Mouse (Mus musculus) c-Kit-positive CD71-positive TER-119-negative erythroid progenitor cells, embryonic 14.5 days (primary cell): ENCODE measurements around the gene Cby1.
"Not testable (repeated sequence)": the region's sequence is repeated elsewhere in the genome, so short reads cannot be mapped to it uniquely, and the experiment has no call there.

Experiments
- DNase-seq: peaks from one replicate; pipeline ENCODE4 v3.0.0-alpha.2; 2013; ENCODE audit warnings: low read depth

Gene Cby1

DNA sequence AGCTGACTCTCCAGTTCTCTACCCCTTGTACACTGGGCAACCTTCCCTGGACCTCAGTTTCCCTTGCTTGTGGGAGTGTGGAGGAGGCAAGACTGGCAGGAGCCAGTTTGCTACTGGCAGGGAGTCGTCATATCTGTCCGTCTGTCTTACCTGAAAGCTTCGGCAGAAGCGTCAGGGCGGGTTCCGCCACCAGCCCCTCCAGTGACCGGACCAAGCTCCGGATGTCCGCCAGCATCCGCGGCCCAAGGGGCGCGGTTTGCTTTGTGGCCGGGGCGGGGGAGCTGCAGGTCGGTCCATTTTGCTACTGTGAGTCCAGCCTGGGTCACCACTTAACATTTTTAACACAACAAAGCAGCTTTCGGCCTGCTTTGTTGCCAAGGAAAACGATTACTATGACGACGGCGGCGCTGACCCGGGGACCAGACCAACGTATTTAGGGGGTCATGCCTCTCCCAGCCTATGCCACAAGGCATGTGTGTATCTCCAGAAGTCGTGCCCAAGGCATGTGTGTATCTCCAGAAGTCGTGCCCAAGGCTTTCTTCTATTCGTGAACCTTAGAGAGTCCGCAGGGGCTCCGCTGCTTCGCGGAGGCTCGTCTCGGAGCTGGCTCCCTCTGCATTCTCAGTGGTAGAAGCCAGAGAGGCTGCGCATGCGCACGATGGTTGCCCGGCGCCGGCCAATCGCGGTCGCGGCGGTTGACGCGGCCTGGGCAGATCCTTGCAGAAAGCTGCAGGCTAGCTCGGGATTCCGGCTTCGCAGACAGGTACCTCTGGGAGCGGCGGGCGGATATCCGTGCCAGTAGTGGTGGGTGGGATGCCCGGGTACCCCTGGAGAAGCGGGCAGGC, at the start of gene Cby1, which contains the start of gene Fam227a:
Gene Cby1, plus strand, starts transcription at position 669 of the 845 bp plus-strand sequence.
Gene Fam227a, minus strand, starts transcription at position 426 of the 845 bp plus-strand sequence.
- DNase-seq, result peak; percentile 87

- DNase-seq, result no peak
These were observed 49.8 kb upstream of the Cby1 start for GRCm38 (mm10) chr15:79609226-79609625.

- DNase-seq, result no peak
These were observed 43.5 kb upstream of the Cby1 start for GRCm38 (mm10) chr15:79615501-79615900.

DNA sequence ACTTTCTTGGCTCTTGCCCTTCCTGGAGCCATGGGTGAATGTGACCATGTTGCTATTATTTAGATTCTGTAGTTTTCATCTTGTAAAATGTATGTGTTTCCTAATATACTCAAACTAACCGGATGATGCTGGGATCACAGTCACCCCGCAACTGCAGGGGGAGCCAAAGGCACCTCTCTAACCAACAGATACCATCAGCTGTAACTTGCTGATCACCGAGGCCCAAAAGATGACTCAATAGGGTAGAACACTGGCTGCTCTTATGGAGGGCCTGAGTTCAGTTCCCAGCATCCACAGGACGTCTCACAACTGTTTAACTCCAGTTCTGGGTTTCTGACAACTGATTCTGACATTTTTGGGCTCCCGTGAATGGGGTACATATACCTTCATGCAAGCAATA, 42.3 kb upstream of the Cby1 start:
- no peak for DNase-seq

DNA sequence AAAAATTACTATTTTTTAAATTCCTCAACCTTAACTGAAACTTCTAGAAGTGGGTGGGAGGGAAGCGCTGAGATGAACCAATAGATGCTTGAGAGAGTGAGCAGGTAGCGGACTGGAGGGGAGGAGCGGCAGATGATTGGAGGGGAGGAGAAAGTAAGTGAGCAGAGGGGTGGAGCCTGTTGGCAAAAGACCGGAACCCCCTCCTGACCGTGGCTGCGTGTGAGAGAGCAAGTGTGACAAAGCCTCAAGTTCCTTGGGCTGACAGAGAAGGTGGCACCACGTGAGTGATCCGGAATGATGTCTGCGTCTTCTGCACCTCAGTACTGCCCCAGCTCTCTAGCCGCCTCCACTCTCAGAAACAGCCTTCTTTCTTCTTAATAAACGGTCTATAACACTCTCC, 41.9 kb upstream of the Cby1 start:
- DNase-seq, result no peak

DNA sequence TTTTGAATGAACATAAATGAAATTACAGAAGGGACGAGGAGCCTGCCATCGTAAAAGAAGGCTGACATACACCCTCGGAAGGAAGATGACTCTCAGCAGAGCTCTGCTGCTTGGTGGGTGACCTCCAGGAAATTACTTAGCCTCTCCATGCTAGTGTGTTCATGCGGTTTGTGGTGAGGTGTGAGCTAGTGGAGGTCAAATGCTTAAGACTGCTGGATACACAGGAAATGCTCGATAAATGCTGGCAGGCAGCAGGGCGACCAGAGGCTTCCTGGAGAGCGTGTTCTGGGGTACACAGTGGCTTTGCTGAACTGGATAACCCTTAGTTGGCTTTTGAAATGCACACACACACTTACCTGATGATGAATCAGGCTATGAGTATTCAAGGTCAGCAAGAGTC, 40.5 kb upstream of the Cby1 start:
- no peak for DNase-seq

DNA sequence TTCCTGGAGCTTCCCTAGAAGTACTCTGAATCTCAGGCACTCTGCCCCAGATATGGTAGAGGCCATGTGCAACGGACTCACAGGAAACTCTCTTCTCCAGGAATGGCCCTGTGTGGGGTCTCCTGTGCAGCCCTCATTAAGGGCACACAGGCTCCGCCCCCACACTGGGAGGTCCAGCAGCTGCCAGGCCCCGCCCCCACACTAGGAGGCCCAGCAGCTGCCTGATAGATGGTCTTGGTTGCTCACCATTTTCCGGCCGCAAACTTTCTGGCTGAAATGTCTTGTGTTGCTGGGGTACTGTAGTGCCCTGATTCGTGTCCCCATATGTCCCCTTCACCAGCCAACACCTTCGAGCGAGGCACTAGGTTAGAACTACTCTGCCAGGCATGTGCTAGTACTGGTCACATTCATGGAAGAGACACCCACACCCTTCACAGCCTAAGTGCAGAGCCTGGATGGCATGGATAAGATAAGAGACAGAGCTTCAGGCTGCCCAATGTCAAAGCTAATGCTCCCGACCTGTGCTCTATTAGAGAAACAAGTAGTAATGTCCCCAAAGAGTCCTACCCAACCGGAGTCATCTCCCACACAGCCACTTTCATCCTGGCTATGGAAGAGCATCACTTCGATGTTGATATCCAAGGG, 39.1 kb upstream of the Cby1 start:
- peak; percentile 20 for DNase-seq

DNA sequence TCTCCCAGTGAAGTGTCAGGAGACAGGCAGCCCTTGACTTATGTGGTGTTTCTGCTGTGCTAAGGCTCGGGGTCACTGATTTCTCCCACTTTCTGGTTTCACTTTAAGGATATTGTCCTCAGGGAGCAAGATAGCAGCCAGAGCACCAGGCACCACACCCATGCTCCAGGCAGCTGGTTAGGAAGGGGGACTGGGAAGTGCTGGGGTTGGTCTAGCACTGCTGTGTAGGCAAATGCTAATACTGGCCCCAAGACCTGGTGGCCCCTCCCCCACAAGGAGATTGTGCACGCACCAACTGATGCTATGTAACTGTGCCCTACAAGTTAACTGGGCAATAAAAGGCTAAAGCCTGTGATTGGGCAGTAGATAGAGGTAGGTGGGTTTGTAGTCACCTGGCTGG, 28.5 kb upstream of the Cby1 start:
- no peak for DNase-seq

DNA sequence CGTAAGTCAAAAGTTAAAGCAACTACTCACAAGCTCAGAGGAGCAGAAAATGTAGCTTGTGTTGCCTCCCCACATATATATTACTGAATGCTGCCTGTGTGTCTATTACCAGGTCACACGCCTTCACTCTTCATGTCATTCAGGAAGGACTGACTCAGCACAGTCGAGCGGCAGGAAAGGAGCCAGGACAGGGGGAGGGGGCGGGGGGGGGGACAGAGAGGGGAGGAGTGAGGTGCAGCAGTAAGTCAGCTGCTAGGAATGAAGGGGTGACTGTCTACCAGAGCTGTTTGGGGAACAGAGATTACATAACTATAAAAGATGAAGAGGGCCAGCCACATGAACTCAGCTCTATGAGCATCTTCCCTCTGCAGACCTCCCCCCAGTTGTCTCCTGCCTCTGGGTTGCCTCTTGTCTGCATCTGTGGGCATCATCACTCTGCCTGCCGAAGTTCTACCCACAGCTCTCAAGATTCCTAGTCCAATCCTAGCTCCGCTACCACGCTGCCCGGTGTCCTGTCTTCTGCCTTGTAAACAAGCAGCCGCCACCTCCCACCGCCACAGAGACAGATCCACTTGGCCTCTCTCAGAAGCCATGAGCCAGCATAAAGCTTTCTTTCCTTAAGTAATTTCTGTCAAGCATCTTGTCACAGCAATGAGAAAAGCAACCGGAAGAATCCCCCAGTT, 17.7 kb upstream of the Cby1 start:
- no peak for DNase-seq

- no peak for DNase-seq
These were observed 13.5 kb upstream of the Cby1 start for GRCm38 (mm10) chr15:79645483-79645882.

DNA sequence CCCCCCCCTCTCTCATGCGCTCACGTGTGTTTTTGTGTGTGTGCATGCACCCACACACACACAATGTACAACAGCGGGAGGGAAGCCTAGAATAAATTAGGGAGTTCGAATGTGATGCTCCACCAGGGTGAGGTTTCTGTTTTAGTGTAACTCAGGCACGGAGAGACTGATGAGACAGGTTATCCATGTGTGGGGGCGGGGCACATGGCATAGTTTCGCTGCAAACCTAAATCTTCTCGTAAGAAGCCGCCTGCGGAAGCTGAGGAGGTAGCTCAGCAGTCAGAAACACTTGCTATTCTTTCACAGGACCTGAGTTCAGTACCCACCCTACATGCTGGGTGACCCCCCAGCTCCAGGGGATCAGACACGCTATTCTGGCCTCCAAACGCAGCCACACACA, 10.9 kb upstream of the Cby1 start:
- no peak for DNase-seq

GRCm38 (mm10) chr15:79650569-79650968, 8.4 kb upstream of the Cby1 start:
- no peak for DNase-seq

- no peak for DNase-seq
These were observed 7.5 kb upstream of the Cby1 start for GRCm38 (mm10) chr15:79651481-79651880.

GRCm38 (mm10) chr15:79656451-79656850, 2.5 kb upstream of the Cby1 start:
- DNase-seq, result no peak

DNA sequence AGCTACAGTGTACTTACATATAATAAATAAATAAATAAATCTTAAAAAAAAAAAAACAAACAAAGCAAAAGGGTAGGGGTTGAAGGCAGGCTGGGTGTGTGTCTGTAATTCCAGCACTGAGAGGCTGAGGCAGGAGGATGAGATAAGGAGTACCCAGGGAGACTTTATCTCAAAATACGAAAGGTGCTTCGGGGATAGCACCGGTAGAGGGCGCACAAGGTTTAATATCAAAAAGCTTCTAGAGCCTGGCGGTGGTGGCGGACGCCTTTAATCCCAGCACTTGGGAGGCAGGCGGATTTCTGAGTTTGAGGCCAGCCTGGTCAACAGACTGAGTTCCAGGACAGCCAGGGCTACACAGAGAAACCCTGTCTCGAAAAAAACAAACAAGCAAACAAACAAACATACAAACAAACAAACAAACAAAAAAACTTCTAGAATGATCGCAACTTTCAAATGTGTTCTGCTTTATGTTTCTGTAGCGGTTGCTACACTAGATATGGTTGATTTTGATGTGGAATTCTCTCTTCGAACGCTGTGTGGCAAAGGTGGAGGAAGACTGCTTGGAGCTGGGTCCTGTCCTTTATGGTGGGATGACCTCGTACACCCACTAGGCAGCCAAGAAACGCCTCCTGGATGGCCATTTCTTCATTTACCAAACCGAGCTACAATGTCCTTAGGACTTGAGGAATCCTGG, 1.0 kb upstream of the Cby1 start:
- peak; percentile 94 for DNase-seq

- no peak for DNase-seq
These were observed 2.9 kb downstream of the Cby1 start for GRCm38 (mm10) chr15:79661852-79662251.

- no peak for DNase-seq
These were observed 5.7 kb downstream of the Cby1 start for GRCm38 (mm10) chr15:79664666-79665065.

GRCm38 (mm10) chr15:79669195-79669594, 10.2 kb downstream of the Cby1 start:
- no peak for DNase-seq

- DNase-seq, result peak; percentile 81
These were observed 11.4 kb downstream of the Cby1 start, which contains the start of gene Tomm22 for GRCm38 (mm10) chr15:79670249-79670971. Gene Tomm22, plus strand, starts transcription at chr15:79670861.

- DNase-seq, result no peak
These were observed 11.9 kb downstream of the Cby1 start for GRCm38 (mm10) chr15:79670972-79671299.

GRCm38 (mm10) chr15:79671828-79672348, 12.9 kb downstream of the Cby1 start:
- not testable (repeated sequence) for DNase-seq
